Mouse (Mus musculus): ENCODE data around the gene Arhgef3. TPM values are rescaled to one million over a fixed set of nuclear protein-coding genes. Genes with fewer than 3 reads are reported as not detected.

Gene Arhgef3
- total and polyA plus RNA-seq, 3 experiments: 6.7 to 15.2 (median 11.9) TPM

DNA sequence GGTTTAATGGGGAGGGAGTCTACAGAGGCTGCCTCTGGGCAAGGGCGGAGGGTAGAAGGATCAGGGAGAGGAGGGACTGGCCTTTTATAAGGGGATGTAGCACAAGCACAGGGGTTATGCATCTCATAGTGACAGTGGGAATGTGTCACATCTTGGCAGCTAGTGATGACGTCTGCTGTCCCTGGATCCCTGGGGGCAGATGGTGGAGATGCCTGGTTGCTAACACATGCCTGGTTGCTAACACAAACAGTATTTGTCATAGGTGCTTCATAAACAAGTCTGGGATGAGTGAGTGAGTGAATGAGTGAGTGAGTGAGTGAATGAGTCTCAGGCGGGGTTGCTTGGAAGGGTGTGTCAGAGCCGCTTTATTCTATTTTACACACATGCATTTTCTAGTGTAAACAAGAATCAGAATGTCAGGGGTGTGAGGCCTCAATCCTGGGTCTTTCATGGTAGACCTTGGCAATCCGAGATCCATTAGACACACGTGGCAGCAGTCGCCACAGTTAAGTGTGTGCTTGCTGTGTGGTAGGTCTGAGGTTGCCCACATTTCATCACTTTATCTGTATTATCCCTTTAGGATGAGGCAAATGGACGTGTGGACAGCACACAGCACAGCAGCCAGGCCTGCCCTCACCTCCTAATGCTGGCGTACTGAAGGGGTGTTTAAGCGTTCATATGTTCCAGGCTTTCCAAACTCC lies 156.8 kb downstream of the Arhgef3 start:
- no peaks in the 10 kb centered on the region for H3K4me1 ChIP-seq (ENCODE audit: insufficient read depth, low read depth, low read length)
- no peak for ATAC-seq (ENCODE audit: extremely low read depth, insufficient number of reproducible peaks, low FRiP score, poor library complexity, severe bottlenecking)
- TF ChIP-seq POLR2AphosphoS5 (IDR thresholded peaks at IDR 0.05; ENCODE audit: insufficient replicate concordance, low read depth, low read length): no peak
- TF ChIP-seq GATA1 (IDR thresholded peaks at IDR 0.05; ENCODE audit: borderline replicate concordance, low read length): no peak
- TF ChIP-seq TAL1 (conservative IDR thresholded peaks at IDR 0.05; ENCODE audit: low read depth, low read length): no peak
- TF ChIP-seq CTCF (IDR thresholded peaks at IDR 0.05; ENCODE audit: low read depth, low read length): no peak
- no peak for TF ChIP-seq GATA2 (IDR thresholded peaks at IDR 0.05; ENCODE audit: borderline replicate concordance, low read depth, low read length)

GRCm38 (mm10) chr14:27272072-27272834 lies 157.6 kb downstream of the Arhgef3 start:
- peaks cover 20% of the 10 kb centered on the region; the same call in 1 of the 2 replicates for H3K27me3 ChIP-seq (ENCODE audit: insufficient read depth, low read length)
- H3K4me3 ChIP-seq (ENCODE audit: low read depth, low read length): no peak overlapping the region
- no peak for ATAC-seq (ENCODE audit: extremely low read depth, insufficient number of reproducible peaks, low FRiP score, poor library complexity, severe bottlenecking)
- H3K4me1 ChIP-seq (ENCODE audit: insufficient read depth, low read depth, low read length): no peaks in the 10 kb centered on the region
- no peaks in the 10 kb centered on the region for H3K36me3 ChIP-seq (replicated peaks)
- DNase-seq (ENCODE audit: low spot score): no peak
- TF ChIP-seq CTCF (IDR thresholded peaks at IDR 0.05; ENCODE audit: low read depth, low read length): no peak
- no peak for TF ChIP-seq GATA2 (IDR thresholded peaks at IDR 0.05; ENCODE audit: borderline replicate concordance, low read depth, low read length)
- TF ChIP-seq TAL1 (conservative IDR thresholded peaks at IDR 0.05; ENCODE audit: low read depth, low read length): no peak
- TF ChIP-seq POLR2AphosphoS5 (IDR thresholded peaks at IDR 0.05; ENCODE audit: insufficient replicate concordance, low read depth, low read length): no peak
- TF ChIP-seq GATA1 (IDR thresholded peaks at IDR 0.05; ENCODE audit: borderline replicate concordance, low read length): no peak
- H3K9me3 ChIP-seq (replicated peaks): no peaks in the 10 kb centered on the region

More for the DNA sequence above, 156.8 kb downstream of the Arhgef3 start:
- Histone ChIP-seq H3K4me3 (ENCODE audit: low read depth, low read length) (no peak overlapping the region), H3K9me3 (replicated peaks) (no peaks in the 10 kb centered on the region), H3K27me3 (ENCODE audit: insufficient read depth, low read length) (peaks cover 20% of the 10 kb centered on the region; the same call in 1 of the 2 replicates), H3K36me3 (replicated peaks) (no peaks in the 10 kb centered on the region)
- DNase-seq (ENCODE audit: low spot score): no peak

GRCm38 (mm10) chr14:27272835-27273138 lies 158.1 kb downstream of the Arhgef3 start:
- TF ChIP-seq TAL1 (conservative IDR thresholded peaks at IDR 0.05; ENCODE audit: low read depth, low read length) (no peak), GATA1 (IDR thresholded peaks at IDR 0.05; ENCODE audit: borderline replicate concordance, low read length) (no peak), POLR2AphosphoS5 (IDR thresholded peaks at IDR 0.05; ENCODE audit: insufficient replicate concordance, low read depth, low read length) (no peak), GATA2 (IDR thresholded peaks at IDR 0.05; ENCODE audit: borderline replicate concordance, low read depth, low read length) (no peak), CTCF (IDR thresholded peaks at IDR 0.05; ENCODE audit: low read depth, low read length) (no peak)
- DNase-seq (ENCODE audit: low spot score): no peak
- H3K4me1 ChIP-seq (ENCODE audit: insufficient read depth, low read depth, low read length): no peaks in the 10 kb centered on the region
- no peak for ATAC-seq (ENCODE audit: extremely low read depth, insufficient number of reproducible peaks, low FRiP score, poor library complexity, severe bottlenecking)
- no peaks in the 10 kb centered on the region for H3K36me3 ChIP-seq (replicated peaks)
- H3K4me3 ChIP-seq (ENCODE audit: low read depth, low read length): no peak overlapping the region
- peaks cover 20% of the 10 kb centered on the region; the same call in 1 of the 2 replicates for H3K27me3 ChIP-seq (ENCODE audit: insufficient read depth, low read length)
- H3K9me3 ChIP-seq (replicated peaks): no peaks in the 10 kb centered on the region

DNA sequence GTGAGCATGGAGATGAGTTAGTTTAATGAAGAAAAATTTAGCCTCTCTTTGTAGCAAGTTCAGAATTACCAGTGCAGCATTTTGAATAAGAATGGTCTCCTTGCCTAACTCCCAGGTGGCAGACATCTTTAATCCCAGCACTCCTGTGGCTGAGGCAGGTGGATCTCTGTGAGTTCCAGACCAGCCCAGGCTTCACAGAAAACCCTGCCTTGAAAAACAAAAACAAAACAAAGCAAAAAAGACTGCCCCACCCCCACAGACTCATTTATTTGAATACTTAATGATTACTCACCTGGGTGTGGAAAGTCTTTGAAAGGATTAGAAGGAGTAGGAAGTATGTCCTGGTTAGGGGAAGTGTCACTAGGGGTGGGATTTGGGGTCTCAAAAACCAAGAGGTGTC lies 158.5 kb downstream of the Arhgef3 start:
- DNase-seq (ENCODE audit: low spot score): no peak

GRCm38 (mm10) chr14:27277259-27277658 lies 162.6 kb downstream of the Arhgef3 start:
- DNase-seq (ENCODE audit: low spot score) (no peak), ATAC-seq (ENCODE audit: extremely low read depth, insufficient number of reproducible peaks, low FRiP score, poor library complexity, severe bottlenecking) (no peak)
- Histone ChIP-seq H3K27me3 (ENCODE audit: insufficient read depth, low read length) (peaks cover 11% of the 10 kb centered on the region; the same call in 1 of the 2 replicates), H3K4me3 (ENCODE audit: low read depth, low read length) (no peak overlapping the region), H3K36me3 (replicated peaks) (no peaks in the 10 kb centered on the region), H3K4me1 (ENCODE audit: insufficient read depth, low read depth, low read length) (no peaks in the 10 kb centered on the region), H3K9me3 (replicated peaks) (no peaks in the 10 kb centered on the region)
- TF ChIP-seq GATA2 (IDR thresholded peaks at IDR 0.05; ENCODE audit: borderline replicate concordance, low read depth, low read length): no peak

More for the DNA sequence above, 158.5 kb downstream of the Arhgef3 start:
- TF ChIP-seq GATA1 (IDR thresholded peaks at IDR 0.05; ENCODE audit: borderline replicate concordance, low read length) (no peak), CTCF (IDR thresholded peaks at IDR 0.05; ENCODE audit: low read depth, low read length) (no peak), GATA2 (IDR thresholded peaks at IDR 0.05; ENCODE audit: borderline replicate concordance, low read depth, low read length) (no peak), POLR2AphosphoS5 (IDR thresholded peaks at IDR 0.05; ENCODE audit: insufficient replicate concordance, low read depth, low read length) (no peak)
- H3K36me3 ChIP-seq (replicated peaks): no peaks in the 10 kb centered on the region
- H3K9me3 ChIP-seq (replicated peaks): no peaks in the 10 kb centered on the region
- no peaks in the 10 kb centered on the region for H3K4me1 ChIP-seq (ENCODE audit: insufficient read depth, low read depth, low read length)
- H3K4me3 ChIP-seq (ENCODE audit: low read depth, low read length): no peak overlapping the region
- no peak for ATAC-seq (ENCODE audit: extremely low read depth, insufficient number of reproducible peaks, low FRiP score, poor library complexity, severe bottlenecking)
- peaks cover 20% of the 10 kb centered on the region; the same call in 1 of the 2 replicates for H3K27me3 ChIP-seq (ENCODE audit: insufficient read depth, low read length)

DNA sequence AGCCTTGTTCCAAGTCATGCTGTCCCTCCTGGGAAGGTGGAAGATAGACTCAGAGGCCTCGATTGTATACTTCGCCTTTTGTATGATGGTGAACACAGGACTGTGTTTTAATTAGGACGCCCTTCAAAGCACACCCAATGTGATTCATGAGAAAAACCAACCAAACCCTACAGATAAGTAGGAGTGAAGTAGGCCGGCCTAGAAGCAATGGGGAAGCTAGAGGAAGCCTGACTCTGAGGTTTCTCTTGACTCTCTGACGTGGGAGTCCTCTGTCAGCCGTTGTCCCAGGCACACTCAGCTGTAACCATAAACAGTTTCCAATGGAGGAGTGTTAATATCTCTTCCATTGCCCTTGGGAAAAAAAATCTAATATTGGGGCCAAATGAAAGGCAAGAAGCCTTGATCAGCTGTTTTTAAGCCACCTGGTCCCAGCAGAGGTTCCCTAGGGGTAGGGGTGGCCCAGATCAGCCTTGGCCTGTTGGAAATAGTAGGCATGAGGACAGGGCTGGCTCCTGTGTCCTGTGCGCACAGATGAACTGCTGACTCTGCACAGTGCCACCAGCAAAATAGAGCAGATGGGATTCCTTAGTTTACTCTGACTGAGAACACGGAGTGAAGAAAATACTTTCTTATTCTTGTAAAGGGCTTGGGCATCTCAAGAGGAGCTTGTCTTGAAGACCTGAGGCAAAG lies 165.6 kb downstream of the Arhgef3 start:
- Histone ChIP-seq H3K27me3 (ENCODE audit: insufficient read depth, low read length) (peaks cover 4% of the 10 kb centered on the region; the same call in 1 of the 2 replicates), H3K4me3 (ENCODE audit: low read depth, low read length) (no peak overlapping the region), H3K9me3 (replicated peaks) (no peaks in the 10 kb centered on the region), H3K4me1 (ENCODE audit: insufficient read depth, low read depth, low read length) (no peaks in the 10 kb centered on the region), H3K36me3 (replicated peaks) (no peaks in the 10 kb centered on the region)
- ATAC-seq (ENCODE audit: extremely low read depth, insufficient number of reproducible peaks, low FRiP score, poor library complexity, severe bottlenecking) (no peak), DNase-seq (ENCODE audit: low spot score) (no peak)
- TF ChIP-seq GATA1 (IDR thresholded peaks at IDR 0.05; ENCODE audit: borderline replicate concordance, low read length): no peak
- no peak for TF ChIP-seq CTCF (IDR thresholded peaks at IDR 0.05; ENCODE audit: low read depth, low read length)
- no peak for TF ChIP-seq POLR2AphosphoS5 (IDR thresholded peaks at IDR 0.05; ENCODE audit: insufficient replicate concordance, low read depth, low read length)
- TF ChIP-seq GATA2 (IDR thresholded peaks at IDR 0.05; ENCODE audit: borderline replicate concordance, low read depth, low read length): no peak
- no peak for TF ChIP-seq TAL1 (conservative IDR thresholded peaks at IDR 0.05; ENCODE audit: low read depth, low read length)

All from G1E (cell line).